Mouse (Mus musculus): ENCODE measurements around the gene Nsg1. TPM values are rescaled to one million over a fixed set of nuclear protein-coding genes. Genes with fewer than 3 reads are reported as not detected.

The Nsg1 gene
- not detected in 4 replicates for total RNA-seq (2023)

DNA sequence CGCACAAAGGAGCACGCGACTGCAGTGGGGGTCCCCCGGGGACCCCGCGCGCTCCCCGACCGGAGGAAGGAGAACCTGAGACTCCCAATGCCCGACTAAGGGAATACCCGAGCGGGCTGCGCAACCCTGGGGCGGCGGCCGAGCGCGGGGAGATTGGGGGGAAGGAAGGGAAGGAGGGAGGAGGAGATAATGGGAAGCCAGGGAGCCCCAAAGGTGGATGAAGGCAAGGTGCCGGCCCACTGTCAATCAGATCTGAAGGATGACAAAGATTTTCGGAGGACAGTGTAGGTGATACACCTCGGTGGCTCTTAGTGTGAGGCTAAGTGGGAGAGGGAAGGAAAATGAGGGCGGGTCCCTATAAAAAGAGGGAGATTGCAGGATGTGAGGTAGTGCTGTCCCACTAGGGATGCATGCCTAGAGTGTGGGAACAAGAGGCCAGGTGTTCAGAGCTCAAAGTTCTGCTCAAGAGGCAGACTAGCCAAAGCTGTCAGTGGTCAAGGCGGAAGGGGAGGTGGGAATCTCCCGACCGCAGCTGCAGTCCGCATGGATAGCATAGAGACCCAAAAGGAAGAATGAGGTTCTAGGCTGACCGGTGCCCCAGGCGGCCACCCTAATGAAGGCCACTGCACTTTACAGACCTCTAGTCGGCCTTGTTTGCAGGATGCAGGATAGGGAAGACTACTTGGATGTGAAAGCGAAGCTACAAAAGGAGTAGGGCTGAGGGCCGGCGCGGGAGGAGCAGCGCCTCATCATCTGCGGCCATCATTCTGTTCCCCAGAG is at the start of gene Nsg1:
Gene Nsg1 (minus strand): TSS at position 274 of the 780 bp plus-strand sequence.

Other genes with a start within 250 kb of the Nsg1 start
- gene Stx18, start 121.2 kb downstream of the Nsg1 start, total RNA-seq (2023) = 25.5 to 29.0 TPM (median 27.0 TPM) in 4 replicates
- 17.3 to 22.3 TPM (median 20.9 TPM) in 4 replicates for gene Zbtb49, start 60.5 kb upstream of the Nsg1 start, total RNA-seq (2023)
- 30.7 to 36.0 TPM (median 34.2 TPM) in 4 replicates for gene Lyar, start 60.6 kb upstream of the Nsg1 start, total RNA-seq (2023)
- 82.3 to 93.8 TPM (median 91.4 TPM) in 4 replicates for gene Tmem128, start 100.3 kb upstream of the Nsg1 start, total RNA-seq (2023)
- not detected in 4 replicates for gene Otop1, start 116.1 kb upstream of the Nsg1 start, total RNA-seq (2023)
- 0.55 to 0.95 TPM (median 0.79 TPM) in 4 replicates for gene Drd5, start 159.5 kb upstream of the Nsg1 start, total RNA-seq (2023)

Data from B cell, adult 62 days (primary cell).